Mouse (Mus musculus) heart, postnatal 14 days (tissue): ENCODE results near the gene Dnmt3a. TPM values are rescaled to one million over a fixed set of nuclear protein-coding genes. Genes with fewer than 3 reads are reported as not detected.
A peak's percentile ranks its signal among the peaks of the same experiment; 100 is the strongest.

Experiments used
- DNase-seq, 2 experiments: peaks; one replicate each; pipeline ENCODE4 v3.0.0; 2021 to 2022
- intact Hi-C: fragments of 180-260 bp; cut with DNase I; formaldehyde crosslinking; loops from one replicate; pipeline ENCODE4 v1.15.1; 2025
- total RNA-seq, 2 experiments: library from RNA; stranded (reverse); gene quantifications; 2 replicates each; pipeline ENCODE4 v1.2.3; 2021

Gene Dnmt3a
- total RNA-seq, 2 experiments from 2014 or later: 118 to 122 TPM

DNA sequence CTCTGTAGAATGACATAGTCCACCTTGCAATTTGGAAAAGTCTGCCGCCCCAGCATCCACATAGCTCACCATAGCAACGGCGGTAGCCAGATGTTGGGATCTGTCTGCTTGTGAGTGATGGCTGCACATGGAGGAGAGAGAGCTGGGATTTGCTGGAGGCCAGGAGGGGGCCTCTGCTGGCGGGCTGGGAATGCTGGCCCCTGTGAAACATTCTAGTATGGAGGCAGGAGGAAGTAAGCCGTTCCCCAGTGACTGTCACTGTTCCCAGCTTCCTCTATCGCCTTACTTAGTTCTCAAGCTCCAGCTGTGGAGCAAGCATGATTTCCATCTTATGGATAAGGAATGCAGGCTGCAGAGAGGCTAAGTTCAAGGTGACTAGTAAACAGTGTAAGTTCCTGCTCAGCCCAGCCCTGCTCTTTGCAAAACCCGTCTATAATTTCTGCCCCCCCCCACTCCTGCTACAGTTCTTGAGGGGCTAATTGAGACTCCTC is 37.6 kb downstream of the Dnmt3a start:
- intact Hi-C loops: no loop called here
- DNase-seq: peak; percentile 40 to 53

DNA sequence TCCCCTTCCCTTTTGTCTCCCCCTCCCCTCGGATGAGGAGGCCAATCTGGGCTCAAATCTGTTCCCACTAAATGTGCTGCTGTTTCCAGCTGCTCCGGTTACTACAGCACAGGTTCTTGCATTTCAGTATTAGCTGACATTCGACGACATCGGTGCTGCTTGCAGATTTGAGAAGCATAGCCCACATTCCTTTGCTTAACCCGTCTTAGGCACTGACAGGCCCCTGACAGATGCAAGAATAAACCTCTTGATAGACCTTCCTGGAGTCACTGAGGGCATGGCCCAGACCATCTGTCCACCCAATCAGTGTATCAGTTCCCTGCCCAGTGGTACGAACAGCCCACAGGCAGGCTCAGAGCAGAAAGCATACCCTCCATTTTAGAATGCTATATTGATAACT is 38.1 kb downstream of the Dnmt3a start:
- intact Hi-C loops: no loop called here
- DNase-seq: no peak

DNA sequence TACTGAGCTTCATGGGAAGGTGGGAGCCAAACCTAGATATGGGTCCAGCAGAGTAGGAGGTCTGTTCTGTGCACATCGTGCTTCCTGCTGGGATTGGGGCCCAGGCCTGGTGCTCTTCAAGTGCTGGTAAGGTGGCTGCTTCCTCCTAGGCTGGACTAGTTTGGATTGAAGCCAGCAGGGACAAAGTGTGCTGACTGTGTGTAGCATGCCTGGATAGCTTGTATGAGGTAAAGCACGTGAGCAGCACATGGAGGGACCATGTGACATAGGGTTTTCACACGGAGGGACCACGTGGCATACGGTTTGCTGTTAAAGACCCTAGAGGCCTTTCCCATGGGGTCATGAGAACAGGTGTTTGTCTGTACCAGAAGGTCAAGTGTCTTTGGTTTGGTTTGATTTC is 38.5 kb downstream of the Dnmt3a start:
- intact Hi-C loops: no loop called here
- no peak for DNase-seq

DNA sequence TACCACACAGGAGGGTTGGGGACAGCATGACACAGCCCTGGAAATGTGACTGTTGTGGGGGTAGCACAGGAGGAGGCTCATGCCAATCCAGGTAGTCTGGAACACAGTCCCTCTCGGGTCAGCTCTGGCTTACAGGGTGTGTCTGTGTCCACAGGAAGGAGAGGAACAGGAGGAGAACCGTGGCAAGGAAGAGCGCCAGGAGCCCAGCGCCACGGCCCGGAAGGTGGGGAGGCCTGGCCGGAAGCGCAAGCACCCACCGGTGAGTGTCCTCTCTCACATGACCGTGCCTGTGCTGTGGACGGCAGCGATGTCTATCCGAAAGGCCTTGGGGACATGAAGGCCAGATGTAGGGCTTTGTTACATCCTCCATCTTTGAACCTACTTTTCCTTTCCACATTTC is 43.7 kb downstream of the Dnmt3a start:
- DNase-seq: no peak
- intact Hi-C loops: no loop called here

DNA sequence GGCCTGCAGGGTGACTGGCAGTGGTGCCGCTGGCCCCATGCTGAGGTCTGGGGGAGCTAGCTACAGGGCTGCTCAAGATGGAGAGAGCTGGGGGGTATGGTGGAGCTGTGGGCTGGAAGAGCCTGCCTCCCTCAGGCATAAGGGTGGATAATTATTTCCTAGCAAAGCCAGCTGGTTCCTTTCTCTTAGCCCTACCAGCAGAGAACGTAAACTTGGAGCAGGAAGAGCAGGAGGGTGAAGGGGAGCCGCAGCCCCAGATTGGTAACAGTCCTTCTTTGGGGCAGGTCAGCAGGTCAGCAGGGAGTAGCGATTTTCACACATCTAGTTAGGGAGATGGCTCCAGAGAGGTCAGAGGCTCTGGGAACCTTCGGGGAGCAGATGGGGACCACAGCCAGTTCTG is 44.4 kb downstream of the Dnmt3a start:
- intact Hi-C loops: no loop called here
- DNase-seq: no peak

DNA sequence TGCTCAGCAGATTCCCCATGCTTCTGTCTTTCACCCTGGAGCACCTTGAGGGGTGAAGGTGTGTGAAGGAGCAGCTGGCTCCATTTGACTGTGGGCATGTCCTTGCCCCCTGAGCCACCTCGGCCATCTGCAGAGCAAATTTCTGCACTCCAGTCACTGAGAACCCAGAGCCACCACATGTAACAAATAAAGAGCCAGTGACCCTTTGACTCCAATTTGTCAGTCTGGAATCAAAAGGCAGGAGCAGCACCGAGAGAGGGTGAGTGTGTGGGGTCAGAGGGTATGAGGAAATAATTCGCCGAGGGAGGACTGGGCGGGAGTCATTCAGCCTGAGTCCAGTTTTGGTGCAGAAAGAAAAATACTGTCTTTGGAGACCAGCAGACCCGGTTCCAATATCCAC is 44.9 kb downstream of the Dnmt3a start:
- intact Hi-C loops: no loop called here
- no peak for DNase-seq

DNA sequence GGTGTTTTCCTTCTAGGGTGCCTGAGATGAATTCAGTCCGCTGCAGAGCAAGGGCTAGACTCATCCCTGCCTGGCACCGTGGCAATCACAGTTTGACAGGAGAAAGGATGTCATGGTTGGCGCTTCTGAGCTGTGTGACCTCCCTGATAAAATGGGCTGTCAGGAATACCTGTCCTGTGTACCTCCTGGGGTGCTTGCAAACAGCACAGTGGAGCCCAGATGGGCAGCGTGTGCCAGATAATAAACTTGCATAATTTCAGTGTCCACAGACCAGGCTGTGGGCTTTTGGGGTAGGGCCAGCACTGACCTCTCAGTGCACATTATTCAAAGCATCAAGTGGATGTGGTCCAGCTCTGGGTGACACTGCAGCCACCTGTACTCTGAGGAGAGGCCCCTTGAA is 45.4 kb downstream of the Dnmt3a start:
- intact Hi-C loops: no loop called here
- no peak for DNase-seq

DNA sequence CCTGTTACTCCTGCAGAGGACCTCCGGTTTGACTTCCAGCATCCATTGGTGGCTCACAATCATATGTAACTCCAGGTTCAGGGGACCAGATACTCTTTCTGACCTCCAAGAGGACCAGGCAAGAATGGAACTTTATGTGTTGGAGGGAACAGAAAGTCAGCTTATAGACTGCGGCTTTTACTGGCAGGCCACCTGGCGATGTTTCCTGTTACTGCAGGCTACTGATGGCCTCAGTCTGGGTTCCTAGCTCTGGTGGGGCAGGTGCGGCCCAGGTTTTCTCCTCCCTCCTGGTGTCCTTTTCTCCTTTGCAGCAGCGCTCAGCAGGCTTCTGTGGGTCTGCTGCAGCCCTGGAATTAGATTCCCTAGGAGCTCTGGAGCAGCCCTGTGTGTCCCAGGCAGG is 46.7 kb downstream of the Dnmt3a start:
- no peak for DNase-seq
- intact Hi-C loops: no loop called here

DNA sequence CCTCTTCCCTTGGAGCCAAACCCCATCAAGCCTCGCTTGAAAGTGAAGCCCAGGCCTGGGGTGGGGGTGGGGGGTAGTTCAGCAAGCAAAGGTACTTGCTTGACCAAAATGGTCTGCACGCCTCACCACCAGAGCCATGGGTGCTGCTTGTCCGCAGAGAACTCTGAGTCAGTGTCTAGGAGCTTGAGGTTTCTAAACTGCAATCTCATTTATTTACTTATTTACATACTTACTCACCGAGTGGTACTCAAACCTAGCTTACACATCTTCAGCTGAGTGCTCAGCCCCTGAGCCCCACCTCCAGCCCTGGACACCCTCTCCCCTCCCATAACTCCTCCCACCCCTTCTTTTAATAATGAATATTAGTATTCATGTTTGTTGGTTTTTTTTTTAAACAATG is 48.6 kb downstream of the Dnmt3a start:
- intact Hi-C loops: no loop called here
- DNase-seq: no peak

DNA sequence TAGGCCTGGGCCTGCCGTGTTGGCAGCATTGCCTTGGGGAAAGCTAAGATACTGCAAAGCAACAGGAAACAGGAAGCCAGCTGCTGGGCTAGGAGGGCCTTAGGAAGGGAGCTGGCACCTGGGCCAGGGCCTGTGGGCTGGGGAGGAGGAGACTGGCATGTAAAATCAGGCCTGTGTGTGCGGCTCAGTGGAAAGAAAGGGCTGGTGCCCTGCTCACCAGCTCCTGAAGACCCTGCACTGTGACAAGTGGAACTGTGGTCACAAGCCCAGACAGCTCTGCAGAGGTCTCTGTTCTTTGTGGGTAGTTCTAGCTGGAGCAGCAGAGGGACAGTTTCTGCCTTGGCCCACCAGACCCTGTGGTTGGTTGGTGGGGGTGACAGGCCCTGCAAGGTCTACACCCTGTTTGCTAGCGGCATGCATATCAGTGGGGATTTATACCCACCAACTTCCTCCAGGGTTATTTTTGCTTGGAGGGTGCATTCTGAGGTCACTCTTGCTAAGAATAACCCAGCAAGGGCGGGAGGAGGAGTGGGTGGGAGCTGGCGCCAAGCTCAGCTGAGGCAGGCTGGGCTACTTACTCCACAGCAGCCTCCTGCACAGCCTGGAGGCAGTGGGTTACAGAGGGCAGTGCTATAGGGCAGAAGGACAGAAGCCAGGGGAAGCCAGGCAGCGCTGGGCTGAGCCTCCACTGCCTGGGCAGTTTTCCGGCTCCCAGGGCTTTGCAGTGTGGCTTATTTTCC is 50.1 kb downstream of the Dnmt3a start:
- DNase-seq: peak; percentile 73 to 80
- intact Hi-C loops: no loop called here

DNA sequence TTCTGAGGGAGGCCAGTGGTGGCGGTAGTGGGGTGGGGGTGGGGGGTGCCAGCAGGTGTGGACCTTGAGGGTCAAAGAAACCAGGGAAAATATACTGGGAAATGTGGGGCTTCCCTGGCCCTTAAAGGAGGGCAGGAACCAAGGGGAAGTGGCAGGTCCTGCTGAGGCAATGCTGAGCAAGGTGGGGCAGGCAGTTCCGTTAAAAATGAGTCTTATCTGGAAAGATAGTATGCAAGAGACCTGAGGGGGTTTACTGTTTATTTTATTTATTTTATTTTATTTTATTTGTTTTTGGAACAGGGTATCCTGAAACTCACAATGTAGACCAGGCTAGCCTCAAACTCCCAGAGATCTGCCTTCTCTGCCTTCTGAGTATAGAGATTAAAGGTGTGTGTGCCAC is 50.9 kb downstream of the Dnmt3a start:
- DNase-seq: no peak
- intact Hi-C loops: no loop called here

DNA sequence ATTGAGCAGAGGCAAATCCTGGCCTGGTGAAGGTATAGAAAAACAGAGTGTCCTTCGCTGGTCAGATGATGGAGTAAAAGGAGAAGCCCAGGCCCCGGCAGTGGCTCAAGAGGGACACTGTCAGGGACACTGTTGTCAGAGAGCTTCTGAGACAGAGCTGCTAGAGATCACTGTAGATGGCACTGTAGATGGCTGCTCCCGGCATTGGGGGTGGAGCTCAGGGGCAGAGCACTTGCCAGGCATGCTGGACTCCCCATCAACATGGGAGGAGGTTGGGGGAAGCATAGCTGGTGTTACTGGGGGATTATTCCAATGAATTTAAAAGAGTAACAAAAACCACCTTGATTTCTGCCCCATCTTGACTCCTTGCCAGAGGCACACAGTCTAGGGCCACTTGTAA is 51.4 kb downstream of the Dnmt3a start:
- no peak for DNase-seq
- intact Hi-C loops: no loop called here

DNA sequence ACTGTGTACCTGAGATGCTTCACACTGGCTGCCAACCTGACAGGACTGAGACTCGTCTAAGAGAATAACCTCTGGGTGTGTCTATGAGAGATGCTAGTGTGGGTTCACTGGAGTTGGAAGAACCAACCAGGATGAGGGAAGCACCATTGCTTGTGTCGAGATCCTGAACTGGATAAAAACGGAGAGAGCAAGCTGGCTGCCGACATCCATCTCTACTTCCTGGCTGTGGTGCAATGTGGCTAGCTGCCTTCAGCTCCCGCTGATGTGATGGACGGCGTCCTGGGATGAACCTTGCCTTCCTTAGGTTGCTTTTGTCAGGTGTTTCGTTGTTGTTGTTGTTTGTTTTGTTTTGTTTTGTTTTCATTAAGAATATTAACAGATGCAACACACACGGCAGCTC is 52.0 kb downstream of the Dnmt3a start:
- intact Hi-C loops: no loop called here
- no peak for DNase-seq

DNA sequence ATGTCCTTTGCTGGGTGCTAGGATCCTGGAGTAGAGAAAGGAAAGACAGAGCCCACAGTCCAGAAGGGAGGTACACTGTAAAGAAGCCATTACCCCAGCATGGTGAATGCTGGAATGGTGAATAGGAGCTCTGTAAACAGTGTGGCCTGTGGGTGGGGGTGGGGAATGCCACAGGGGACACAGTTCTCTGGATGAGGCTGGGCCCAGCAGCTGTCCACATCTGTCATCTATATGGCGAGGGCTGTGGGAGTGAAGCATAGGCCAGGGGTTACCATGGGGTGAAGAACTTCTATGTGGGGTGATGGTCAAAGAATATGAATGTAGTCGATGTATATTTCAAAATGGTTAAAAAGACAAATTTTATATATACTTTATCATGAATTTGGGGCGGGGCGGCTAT is 52.9 kb downstream of the Dnmt3a start:
- intact Hi-C loops: no loop called here
- DNase-seq: no peak

DNA sequence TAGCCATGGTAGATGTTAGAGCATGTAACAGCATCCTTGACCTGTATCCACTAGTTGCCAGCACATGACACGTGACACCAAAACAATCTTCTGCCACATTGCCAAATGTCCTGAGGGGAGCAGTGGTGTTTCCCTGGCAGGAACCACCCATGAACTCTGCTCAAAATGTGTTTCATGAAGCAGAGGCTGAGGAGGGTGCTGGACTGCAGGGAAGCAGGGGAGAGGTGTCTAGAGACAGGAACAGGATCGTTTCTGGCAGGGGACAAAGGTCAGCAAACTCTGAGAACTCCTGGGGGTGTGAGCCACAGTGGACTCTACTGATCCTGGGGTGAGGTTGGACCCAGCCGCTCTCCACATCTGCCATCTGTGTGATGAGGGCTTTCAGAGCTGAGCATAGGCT is 53.7 kb downstream of the Dnmt3a start:
- intact Hi-C loops: no loop called here

DNA sequence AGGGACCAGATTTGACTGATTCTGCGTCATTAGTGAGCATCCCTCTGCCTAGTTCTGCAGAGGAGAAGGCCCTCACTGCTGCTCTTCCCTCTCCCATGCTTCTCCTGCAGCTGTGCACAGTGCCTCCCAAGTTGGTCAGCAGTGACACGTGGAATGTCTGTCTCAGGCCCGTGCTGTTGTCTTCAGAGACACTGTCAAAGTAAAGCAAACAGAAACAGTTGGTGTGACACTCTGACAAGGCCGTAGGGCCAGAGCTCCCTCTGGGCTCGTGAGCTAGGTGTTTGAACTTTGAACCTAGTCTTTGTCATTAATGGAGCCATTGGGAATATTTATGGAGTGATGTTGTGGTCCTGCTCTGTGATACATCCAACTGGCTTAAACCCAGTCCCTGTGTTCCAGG is 54.2 kb downstream of the Dnmt3a start:
- intact Hi-C loops: no loop called here
- DNase-seq: no peak

More for the DNA sequence above, 53.7 kb downstream of the Dnmt3a start:
- DNase-seq: no peak

DNA sequence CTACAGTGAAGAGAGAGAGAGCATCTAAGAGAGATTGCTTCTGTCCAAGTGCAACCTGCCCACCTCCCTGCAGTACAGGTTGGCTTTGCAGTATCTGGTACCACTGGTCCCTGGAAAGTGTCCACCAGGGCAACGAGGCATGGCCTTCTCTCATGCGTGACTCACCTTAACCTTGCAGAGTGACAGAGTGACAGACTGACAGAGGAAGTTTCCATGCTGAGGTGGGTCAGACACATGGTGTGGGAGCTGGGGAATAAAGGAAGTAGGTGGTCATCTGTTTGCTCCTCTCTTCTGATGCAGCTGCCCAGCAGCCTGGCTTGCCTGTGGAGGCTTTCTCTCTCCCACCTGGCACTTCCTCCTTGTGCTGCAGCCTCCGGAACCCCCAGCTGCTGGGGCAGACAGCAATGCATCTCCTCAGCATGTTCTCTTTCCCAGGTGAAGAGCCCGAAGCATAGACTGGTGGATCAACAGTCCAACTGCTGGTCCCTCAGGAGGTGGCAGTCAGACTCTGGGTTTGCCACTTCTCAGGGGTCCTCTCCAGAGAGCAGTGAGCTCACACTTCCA is 55.9 kb downstream of the Dnmt3a start:
- DNase-seq: no peak
- intact Hi-C loops: no loop called here

DNA sequence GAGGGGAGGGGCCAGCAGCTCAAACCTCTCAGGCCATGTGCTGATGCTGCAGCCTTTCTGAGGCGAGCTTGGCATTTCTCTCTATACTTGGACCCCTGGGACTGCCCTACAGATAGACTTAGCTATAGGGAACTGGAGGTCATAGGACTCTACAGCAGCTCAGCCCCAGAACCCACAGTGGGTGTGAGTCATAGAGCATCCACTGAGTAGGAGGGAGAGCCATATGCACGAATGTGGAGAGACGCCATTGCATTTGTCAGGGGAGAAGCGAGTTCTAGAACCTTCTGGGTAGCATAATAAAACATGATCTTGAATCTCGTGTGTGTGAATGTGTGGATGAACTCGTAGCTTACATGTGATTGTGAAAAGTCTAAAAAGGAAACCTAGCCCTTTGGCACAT is 56.4 kb downstream of the Dnmt3a start:
- intact Hi-C loops: no loop called here
- DNase-seq: no peak

DNA sequence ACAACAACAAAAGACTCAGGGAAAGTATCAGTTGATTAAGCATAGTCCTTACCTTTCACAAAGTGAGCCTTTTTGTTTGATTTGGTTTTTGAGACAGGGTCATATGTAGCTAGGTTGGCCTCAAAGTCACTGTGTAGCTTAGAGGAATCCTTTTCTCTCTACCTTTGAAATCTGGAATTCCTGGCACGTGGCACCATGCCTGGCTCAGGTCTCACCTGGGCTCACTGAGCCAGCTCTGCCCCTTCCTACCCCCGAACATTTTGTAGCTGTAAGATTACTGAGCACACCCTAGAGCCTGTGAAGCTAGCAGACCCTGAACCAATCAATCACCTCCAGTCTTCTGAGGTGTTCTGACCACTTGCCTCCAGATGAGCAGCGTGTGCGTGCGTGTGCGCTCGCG is 58.4 kb downstream of the Dnmt3a start:
- no peak for DNase-seq
- intact Hi-C loops: no loop called here

DNA sequence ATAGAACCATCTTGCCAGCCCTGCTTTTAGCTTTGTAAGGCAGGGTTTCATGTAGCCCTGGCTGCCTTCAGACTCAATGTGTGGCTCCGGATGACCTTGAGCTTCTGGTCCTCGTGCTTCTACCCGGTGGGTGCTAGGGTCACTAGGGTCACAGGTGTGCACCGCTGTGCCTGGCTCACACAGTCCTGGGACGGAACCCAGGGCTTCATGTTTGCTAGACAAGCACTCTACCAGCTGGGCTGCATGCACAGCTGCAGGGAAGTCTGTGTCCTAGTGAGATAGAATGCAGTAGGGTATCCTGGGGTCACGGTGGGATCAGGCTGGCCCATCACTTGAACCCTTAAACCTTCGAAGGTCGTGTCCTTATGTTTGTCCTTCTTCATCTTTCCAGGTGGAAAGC is 59.8 kb downstream of the Dnmt3a start:
- intact Hi-C loops: no loop called here
- no peak for DNase-seq

DNA sequence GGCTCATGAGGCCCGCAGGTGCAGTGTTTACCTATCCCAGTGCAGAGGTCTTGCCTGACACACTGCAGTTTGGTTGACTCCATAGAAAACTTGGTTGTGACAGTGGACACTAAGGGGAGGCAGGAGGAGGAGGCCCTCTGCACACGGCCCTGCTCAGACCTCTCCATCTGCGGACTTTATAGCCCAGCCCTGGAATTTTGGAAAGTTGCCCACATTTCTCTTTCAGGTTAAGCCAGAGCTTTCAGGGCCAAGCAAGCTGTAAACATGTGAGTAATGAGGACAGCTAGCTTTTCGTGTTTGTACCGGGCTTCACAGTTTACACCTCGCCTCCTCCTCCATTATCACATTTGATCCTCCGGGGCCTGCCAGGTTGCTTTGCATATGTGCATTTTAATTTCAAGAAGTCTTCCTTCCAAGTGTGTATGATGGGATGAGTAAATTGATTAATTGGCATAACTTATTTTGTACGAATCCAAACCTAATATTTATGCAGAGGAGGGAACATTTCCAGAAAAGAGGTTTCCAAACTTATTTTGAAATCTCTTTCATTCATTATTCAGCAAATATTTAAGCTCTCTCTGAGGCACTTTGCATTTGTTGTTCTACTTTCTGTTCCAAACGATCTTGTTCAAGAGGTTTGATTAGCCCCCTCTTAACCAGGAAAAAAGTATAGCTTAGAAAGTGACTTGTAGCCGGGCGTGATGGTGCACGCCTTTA is 61.0 kb downstream of the Dnmt3a start:
- intact Hi-C loops: no loop called here
- DNase-seq: no peak

DNA sequence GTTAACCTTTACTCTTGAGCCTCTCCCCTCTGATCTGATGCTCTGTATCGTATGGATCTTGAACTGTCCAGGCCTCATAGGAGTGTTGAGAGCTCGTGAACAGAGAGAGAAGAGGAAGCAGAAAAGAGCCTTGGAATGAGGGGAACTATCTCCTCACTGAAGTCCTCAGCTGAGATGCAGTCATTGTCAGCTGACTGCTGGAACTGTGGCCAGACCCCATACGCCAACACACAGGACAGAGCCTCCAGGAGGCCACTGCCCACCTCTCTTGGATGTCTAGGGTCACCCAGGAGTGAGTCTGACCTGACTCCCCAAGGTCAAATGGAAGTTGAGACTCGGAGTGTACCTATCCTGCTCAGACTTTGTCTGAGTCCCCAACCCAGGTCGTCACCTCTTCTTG is 62.3 kb downstream of the Dnmt3a start:
- no peak for DNase-seq
- intact Hi-C loops: no loop called here
